Mouse (Mus musculus) liver, embryonic 16.5 days (tissue): Measurements from ENCODE around the gene Junb. TPM values are rescaled to one million over a fixed set of nuclear protein-coding genes. Genes with fewer than 3 reads are reported as not detected.
A peak's percentile ranks its signal among the peaks of the same experiment; 100 is the strongest.

Experiments used
- ATAC-seq: fragments of 200-750 bp; cut with Nextera tagmentation; 2 replicates; pipeline ENCODE4 v1.8.0; 2017; ENCODE audit warnings: low read depth, mild to moderate bottlenecking, moderate number of reproducible peaks, moderate library complexity
- H3K27ac ChIP-seq: fragments of 300-500 bp; sonication (generic); 2 replicates; pipeline ENCODE4 v1.5.1; 2014; ENCODE audit warnings: mild to moderate bottlenecking, low read length
- H3K27me3 ChIP-seq: fragments of 300-500 bp; sonication (generic); 2 replicates; pipeline ENCODE4 v1.6.1; 2014; ENCODE audit warnings: low read depth, low read length, mixed read lengths; ENCODE audit not compliant: control insufficient read depth, insufficient read depth
- H3K36me3 ChIP-seq: fragments of 300-500 bp; sonication (generic); 2 replicates; pipeline ENCODE4 v1.6.1; 2014; ENCODE audit warnings: mild to moderate bottlenecking; ENCODE audit not compliant: control insufficient read depth, insufficient read depth
- H3K4me1 ChIP-seq: fragments of 300-500 bp; sonication (generic); 2 replicates; pipeline ENCODE4 v1.6.1; 2014; ENCODE audit warnings: low read depth, low read length, mixed read lengths; ENCODE audit not compliant: control insufficient read depth
- H3K4me2 ChIP-seq: fragments of 300-500 bp; sonication (generic); 2 replicates; pipeline ENCODE4 v1.6.1; 2014; ENCODE audit warnings: low read depth, low read length, mixed read lengths
- H3K4me3 ChIP-seq: fragments of 300-500 bp; sonication (generic); 2 replicates; pipeline ENCODE4 v1.5.1; 2014; ENCODE audit warnings: low read depth, mild to moderate bottlenecking, low read length
- H3K9ac ChIP-seq: fragments of 300-500 bp; sonication (generic); 2 replicates; pipeline ENCODE4 v1.6.1; 2014; ENCODE audit warnings: low read depth, low read length
- H3K9me3 ChIP-seq: fragments of 300-500 bp; sonication (generic); replicated peaks from 2 replicates; pipeline ENCODE4 v1.6.1; 2016; ENCODE audit warnings: low read length; ENCODE audit not compliant: control insufficient read depth
- WGBS: fragments of 180-500 bp; shearing (Covaris S2); extraction: QIAGEN DNeasy Blood & Tissue Kit; methylation state at CpG from one replicate; pipeline ENCODE4 v1.1.7; 2014; ENCODE audit not compliant: insufficient replicate concordance; 5-methylcytosine and 5-hydroxymethylcytosine counted together
- polyA plus RNA-seq: library from polyadenylated mRNA; unstranded; fragments of >200 nt; fragmentation: Nextera tagmentation; extraction: Ambion mirVana; gene quantifications from 2 replicates; pipeline ENCODE4 v1.2.1, GENCODE M21; 2015

Junb gene
- polyA plus RNA-seq, 1 experiment from 2014 or later = 16.5 TPM

DNA sequence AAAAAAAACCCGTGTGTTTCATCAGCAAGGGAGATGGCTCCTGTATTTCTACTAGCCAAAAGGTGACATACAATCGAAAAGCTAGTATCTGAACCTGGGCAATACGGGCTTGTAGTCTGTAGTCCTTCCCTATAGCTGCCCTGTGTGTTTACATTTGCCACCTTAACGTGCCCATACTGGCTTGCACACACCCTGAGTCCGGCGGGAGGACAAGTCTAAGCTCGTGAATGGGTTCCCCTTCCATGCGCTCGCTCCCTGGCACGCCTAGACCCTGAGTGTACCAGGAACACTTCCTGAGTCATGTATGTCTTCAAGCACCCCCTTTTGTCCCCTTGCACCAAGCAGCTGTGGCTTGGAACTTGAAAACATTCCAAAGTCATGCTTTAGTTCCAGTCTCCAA, 38.2 kb upstream of the Junb start:
- Histone ChIP-seq H3K27me3 (peaks cover 19% of the 10 kb centered on the region), H3K27ac (no peak overlapping the region), H3K9ac (no peak overlapping the region), H3K36me3 (peaks cover 11% of the 10 kb centered on the region; the same call in 1 of the 2 replicates), H3K4me1 (no peaks in the 10 kb centered on the region), H3K4me2 (no peak overlapping the region), H3K9me3 (no peaks in the 10 kb centered on the region), H3K4me3 (no peak overlapping the region)
- 66% methylated on average over 10 of the region's 10 CpGs for WGBS
- ATAC-seq = no peak

DNA sequence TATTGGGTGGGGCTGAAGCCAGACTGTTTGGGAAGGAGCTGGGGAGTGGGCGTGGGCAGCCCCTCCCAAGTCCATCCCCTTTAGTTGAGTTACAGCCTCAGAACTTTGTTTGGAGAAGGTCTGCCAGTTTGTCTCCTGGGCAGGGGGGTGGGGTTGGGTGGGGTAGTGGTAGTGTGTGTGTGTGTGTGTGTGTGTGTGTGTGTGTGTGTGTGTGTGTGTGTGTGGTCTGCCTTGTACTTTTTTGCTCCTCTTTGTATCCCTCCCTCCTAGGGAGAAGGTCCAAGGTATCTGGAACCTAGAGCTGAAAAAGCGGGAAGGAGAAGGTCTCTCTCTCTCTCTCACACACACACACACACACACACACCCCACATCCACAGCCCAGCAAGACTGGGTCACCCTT, 35.9 kb upstream of the Junb start, which contains the start of gene Best2:
TSS of gene Best2 (minus strand) at position 101 of the 400 bp plus-strand sequence.
- no peak within 1 kb of the TSS for H3K9ac ChIP-seq
- no peak within 1 kb of the TSS for H3K4me3 ChIP-seq
- H3K36me3 ChIP-seq = peaks cover 9% of the 10 kb centered on the region; the same call in 1 of the 2 replicates
- peak within 1 kb of the TSS; percentile 41 for H3K4me2 ChIP-seq
- no peak for ATAC-seq
- 42% methylated on average over 2 of the region's 2 CpGs for WGBS
- H3K27me3 ChIP-seq = peaks cover 35% of the 10 kb centered on the region
- no peaks in the 10 kb centered on the region for H3K4me1 ChIP-seq
- H3K27ac ChIP-seq = no peak within 1 kb of the TSS
- no peaks in the 10 kb centered on the region for H3K9me3 ChIP-seq

DNA sequence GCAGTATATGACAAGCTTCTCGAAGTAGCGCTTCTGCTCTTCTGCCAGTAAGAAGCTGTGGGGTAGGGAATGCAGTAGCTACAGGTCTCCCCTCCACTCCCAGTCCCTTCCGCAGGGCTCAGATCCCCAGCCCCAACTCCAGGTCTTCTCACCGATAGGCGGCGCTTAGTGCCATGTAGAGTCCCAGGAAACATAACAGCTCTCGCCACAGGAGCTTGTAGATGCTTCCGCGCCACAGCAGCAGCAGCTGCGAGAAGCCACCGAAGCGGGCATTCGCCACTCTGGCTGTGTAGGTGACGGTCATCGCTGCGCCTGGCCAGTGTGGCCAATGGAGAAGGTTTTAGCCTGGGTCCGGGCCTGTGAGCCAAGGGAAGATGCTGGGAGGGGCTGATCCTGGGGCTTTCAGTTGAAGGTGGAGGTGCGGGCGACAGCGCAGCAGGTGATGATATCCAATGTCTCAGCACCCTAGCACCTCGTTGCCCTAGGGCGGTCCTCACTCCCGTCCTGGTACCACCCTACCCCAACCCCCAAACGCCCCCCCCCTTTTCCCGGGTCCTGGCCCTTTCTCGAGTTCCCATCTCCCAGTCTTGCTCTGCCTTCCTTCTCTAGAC, 34.8 kb upstream of the Junb start:
- H3K36me3 ChIP-seq = peaks cover 6% of the 10 kb centered on the region; the same call in 1 of the 2 replicates
- H3K4me1 ChIP-seq = no peaks in the 10 kb centered on the region
- 3% methylated on average over 25 of the region's 26 CpGs for WGBS
- no peak overlapping the region for H3K9ac ChIP-seq
- peak overlapping the region; percentile 41 for H3K4me2 ChIP-seq
- 0 out of 2 replicates have a peak, but pooled peaks have one; percentile 50 for ATAC-seq
- no peaks in the 10 kb centered on the region for H3K9me3 ChIP-seq
- peaks cover 40% of the 10 kb centered on the region for H3K27me3 ChIP-seq
- H3K27ac ChIP-seq = no peak overlapping the region
- no peak overlapping the region for H3K4me3 ChIP-seq

DNA sequence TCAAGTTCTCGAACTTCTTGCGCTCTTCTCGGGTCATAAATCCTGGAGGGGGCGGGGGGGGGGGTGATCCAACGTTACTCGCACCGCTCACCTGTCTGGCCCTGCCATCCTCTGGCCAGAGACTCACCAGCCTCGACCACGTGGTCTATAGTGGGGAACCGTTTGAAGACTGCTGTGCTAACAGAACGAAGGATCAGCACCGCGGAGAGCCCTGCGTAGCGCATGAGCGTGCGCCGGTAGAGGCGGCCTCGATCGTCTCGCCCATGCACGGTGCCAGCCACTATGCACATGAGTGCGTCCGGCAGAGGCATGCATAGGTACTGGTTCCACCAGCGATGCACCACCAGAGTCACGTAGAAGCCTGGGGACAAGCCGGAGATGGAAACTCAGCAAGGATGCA, 32.7 kb upstream of the Junb start:
- no peak overlapping the region for H3K4me2 ChIP-seq
- H3K4me1 ChIP-seq = no peaks in the 10 kb centered on the region
- H3K9ac ChIP-seq = no peak overlapping the region
- H3K4me3 ChIP-seq = no peak overlapping the region
- peaks cover 44% of the 10 kb centered on the region for H3K27me3 ChIP-seq
- no peaks in the 10 kb centered on the region for H3K9me3 ChIP-seq
- no peaks in the 10 kb centered on the region for H3K36me3 ChIP-seq
- no peak for ATAC-seq
- 12% methylated on average over 28 of the region's 28 CpGs for WGBS
- H3K27ac ChIP-seq = no peak overlapping the region

DNA sequence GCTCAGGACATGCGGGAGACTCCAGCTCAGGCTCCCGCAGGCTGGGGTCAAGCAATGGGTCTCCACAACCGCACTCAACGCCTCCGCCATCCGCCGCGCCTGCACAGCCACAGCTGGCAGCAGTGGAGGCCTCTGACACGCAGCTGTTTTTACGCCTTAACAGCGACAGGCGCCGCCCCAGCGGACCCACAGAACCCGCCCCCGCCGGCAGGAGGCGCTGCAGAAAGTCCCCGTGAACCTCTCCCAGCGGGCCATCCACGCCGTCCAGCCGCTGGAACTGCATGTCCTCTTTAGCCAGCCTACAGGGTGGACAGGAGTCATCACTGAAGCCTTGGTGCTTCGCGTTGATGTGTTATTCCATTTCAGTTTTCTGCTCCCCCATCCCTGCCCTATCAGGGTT, 29.2 kb upstream of the Junb start:
- Histone ChIP-seq H3K36me3 (no peaks in the 10 kb centered on the region), H3K4me2 (no peak overlapping the region), H3K27me3 (peaks cover 29% of the 10 kb centered on the region), H3K27ac (no peak overlapping the region), H3K9me3 (no peaks in the 10 kb centered on the region), H3K4me1 (no peaks in the 10 kb centered on the region), H3K9ac (no peak overlapping the region), H3K4me3 (no peak overlapping the region)
- 16% methylated on average over 25 of the region's 25 CpGs for WGBS
- ATAC-seq = 0 out of 2 replicates have a peak, but pooled peaks have one; percentile 9

GRCm38 (mm10) chr8:84997649-84998295, 19.3 kb upstream of the Junb start:
- Histone ChIP-seq H3K4me1 (peaks cover 9% of the 10 kb centered on the region), H3K9ac (no peak overlapping the region), H3K27ac (no peak overlapping the region), H3K27me3 (no peaks in the 10 kb centered on the region), H3K9me3 (no peaks in the 10 kb centered on the region), H3K4me3 (no peak overlapping the region), H3K4me2 (peak overlapping the region; percentile 14; the same call in 1 of the 2 replicates), H3K36me3 (no peaks in the 10 kb centered on the region)
- peak; percentile 74 for ATAC-seq
- 8% methylated on average over 19 of the region's 19 CpGs for WGBS

- Histone ChIP-seq H3K4me3 (no peak overlapping the region), H3K4me2 (no peak overlapping the region), H3K4me1 (peaks cover 9% of the 10 kb centered on the region), H3K9me3 (no peaks in the 10 kb centered on the region), H3K36me3 (no peaks in the 10 kb centered on the region), H3K27ac (no peak overlapping the region), H3K27me3 (no peaks in the 10 kb centered on the region), H3K9ac (no peak overlapping the region)
- 79% methylated on average over 5 of the region's 5 CpGs for WGBS
- ATAC-seq = no peak
Observed at GRCm38 (mm10) chr8:84996978-84997377, 18.5 kb upstream of the Junb start.

GRCm38 (mm10) chr8:84995680-84996079, 17.2 kb upstream of the Junb start:
- Histone ChIP-seq H3K4me2 (no peak overlapping the region), H3K4me3 (no peak overlapping the region), H3K27me3 (no peaks in the 10 kb centered on the region), H3K9me3 (no peaks in the 10 kb centered on the region), H3K27ac (no peak overlapping the region), H3K9ac (no peak overlapping the region), H3K36me3 (no peaks in the 10 kb centered on the region), H3K4me1 (peaks cover 15% of the 10 kb centered on the region)
- 62% methylated on average over 25 of the region's 25 CpGs for WGBS
- no peak for ATAC-seq

DNA sequence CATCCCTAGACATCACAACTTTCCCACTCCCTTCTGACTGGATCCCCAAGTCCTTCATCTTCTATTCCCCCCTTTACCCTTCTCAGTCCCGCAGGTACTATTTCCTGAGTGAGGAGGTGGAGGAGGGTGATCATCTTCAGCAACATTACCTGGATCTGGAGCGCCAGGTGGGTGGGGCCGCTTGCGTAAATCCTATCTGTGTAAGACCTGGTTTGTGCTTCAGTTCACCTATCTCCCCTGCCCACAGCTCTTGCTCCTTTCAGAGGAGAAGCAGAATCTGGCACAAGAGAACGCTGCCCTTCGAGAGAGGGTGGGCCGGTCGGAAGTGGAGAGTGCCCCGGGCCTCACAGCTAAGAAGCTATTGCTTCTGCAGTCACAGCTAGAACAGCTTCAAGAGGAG, 15.9 kb upstream of the Junb start:
- Histone ChIP-seq H3K9ac (no peak overlapping the region), H3K9me3 (no peaks in the 10 kb centered on the region), H3K27me3 (no peaks in the 10 kb centered on the region), H3K4me2 (no peak overlapping the region), H3K27ac (no peak overlapping the region), H3K4me1 (peaks cover 19% of the 10 kb centered on the region), H3K4me3 (no peak overlapping the region), H3K36me3 (no peaks in the 10 kb centered on the region)
- no peak for ATAC-seq
- WGBS = 80% methylated on average over 9 of the region's 9 CpGs
